Mouse (Mus musculus) cerebellum, adult 11-12 months (tissue): ENCODE measurements around the gene Letm1.

Experiments
- DNase-seq: peaks from one replicate; pipeline ENCODE4 v3.0.0; 2022

The Letm1 gene

GRCm38 (mm10) chr5:33737903-33738321, 44.7 kb downstream of the Letm1 start:
- DNase-seq: peak; percentile 32

GRCm38 (mm10) chr5:33736230-33736629, 46.4 kb downstream of the Letm1 start:
- no peak for DNase-seq

- no peak for DNase-seq
Observed at GRCm38 (mm10) chr5:33735412-33736092, 47.1 kb downstream of the Letm1 start.

GRCm38 (mm10) chr5:33733837-33734236, 48.8 kb downstream of the Letm1 start:
- no peak for DNase-seq

- no peak for DNase-seq
Observed at GRCm38 (mm10) chr5:33731051-33731450, 51.6 kb downstream of the Letm1 start.

- no peak for DNase-seq
Observed at GRCm38 (mm10) chr5:33730516-33730915, 52.1 kb downstream of the Letm1 start.

- DNase-seq: no peak
Observed at GRCm38 (mm10) chr5:33728841-33729240, 53.8 kb downstream of the Letm1 start.

- DNase-seq: no peak
Observed at GRCm38 (mm10) chr5:33726891-33727290, 55.7 kb downstream of the Letm1 start.

GRCm38 (mm10) chr5:33726081-33726647, 56.5 kb downstream of the Letm1 start:
- DNase-seq: peak; percentile 43

- DNase-seq: no peak
Observed at GRCm38 (mm10) chr5:33723641-33724465, 58.8 kb downstream of the Letm1 start.

GRCm38 (mm10) chr5:33723019-33723640, 59.5 kb downstream of the Letm1 start:
- DNase-seq: no peak

GRCm38 (mm10) chr5:33722266-33723018, 60.2 kb downstream of the Letm1 start:
- no peak for DNase-seq

GRCm38 (mm10) chr5:33721541-33722265, 60.9 kb downstream of the Letm1 start, which contains the start of gene Fgfr3:
Gene Fgfr3, plus strand, starts transcription at chr5:33721674.
- DNase-seq: no peak

- DNase-seq: no peak
Observed at GRCm38 (mm10) chr5:33720852-33721490, 61.6 kb downstream of the Letm1 start.

- DNase-seq: no peak
Observed at GRCm38 (mm10) chr5:33718460-33718859, 64.2 kb downstream of the Letm1 start.

- DNase-seq: no peak
Observed at GRCm38 (mm10) chr5:33716467-33716866, 66.2 kb downstream of the Letm1 start.

GRCm38 (mm10) chr5:33715182-33715581, 67.4 kb downstream of the Letm1 start:
- DNase-seq: no peak

GRCm38 (mm10) chr5:33712550-33712949, 70.1 kb downstream of the Letm1 start:
- no peak for DNase-seq

- DNase-seq: no peak
Observed at GRCm38 (mm10) chr5:33709037-33709436, 73.6 kb downstream of the Letm1 start.

- DNase-seq: no peak
Observed at GRCm38 (mm10) chr5:33707163-33707562, 75.5 kb downstream of the Letm1 start.

- no peak for DNase-seq
Observed at GRCm38 (mm10) chr5:33706350-33706629, 76.3 kb downstream of the Letm1 start.
